Mouse (Mus musculus) kidney, postnatal 25 days (tissue): ENCODE measurements around the gene Polr2c.

Experiments
- DNase-seq, 2 experiments: peaks; one replicate each; pipeline ENCODE4 v3.0.0; 2021; ENCODE audit warnings: mixed read lengths in 2 of 2

Gene Polr2c

DNA sequence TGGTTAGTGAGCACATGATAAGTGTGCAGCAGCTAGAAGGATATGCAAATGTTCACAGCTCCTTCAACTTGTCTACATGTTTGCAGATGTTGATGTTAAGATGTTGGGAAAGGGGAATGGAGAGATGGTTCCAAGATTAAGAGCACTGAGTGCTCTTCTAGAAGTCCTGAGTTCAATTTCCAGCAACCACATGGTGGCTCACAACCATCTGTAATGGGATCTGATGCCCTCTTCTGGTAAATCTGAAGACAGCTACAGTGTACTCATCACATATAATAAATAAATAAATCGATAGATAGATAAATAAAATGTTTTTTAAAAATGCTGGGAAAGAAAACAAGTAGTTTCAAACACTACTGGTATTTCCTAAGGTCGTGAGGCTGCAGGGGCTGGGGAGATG lies 16.1 kb upstream of the Polr2c start:
- no peak for DNase-seq

- DNase-seq: no peak
Observed at GRCm38 (mm10) chr8:94850049-94850448, 7.2 kb upstream of the Polr2c start.

GRCm38 (mm10) chr8:94854761-94855160 lies 2.5 kb upstream of the Polr2c start:
- DNase-seq: peak in 1 of 2 experiments; percentile 16

- no peak for DNase-seq
Observed at GRCm38 (mm10) chr8:94857011-94857345, 272 bp upstream of the Polr2c start.

- DNase-seq: peak; percentile 85 to 88
Observed at GRCm38 (mm10) chr8:94861352-94861910, 4.2 kb downstream of the Polr2c start.

- DNase-seq: peak in 1 of 2 experiments; percentile 48
Observed at GRCm38 (mm10) chr8:94862487-94863220, 5.4 kb downstream of the Polr2c start.

- DNase-seq: peak in 1 of 2 experiments; percentile 36
Observed at GRCm38 (mm10) chr8:94863897-94864673, 6.8 kb downstream of the Polr2c start.

DNA sequence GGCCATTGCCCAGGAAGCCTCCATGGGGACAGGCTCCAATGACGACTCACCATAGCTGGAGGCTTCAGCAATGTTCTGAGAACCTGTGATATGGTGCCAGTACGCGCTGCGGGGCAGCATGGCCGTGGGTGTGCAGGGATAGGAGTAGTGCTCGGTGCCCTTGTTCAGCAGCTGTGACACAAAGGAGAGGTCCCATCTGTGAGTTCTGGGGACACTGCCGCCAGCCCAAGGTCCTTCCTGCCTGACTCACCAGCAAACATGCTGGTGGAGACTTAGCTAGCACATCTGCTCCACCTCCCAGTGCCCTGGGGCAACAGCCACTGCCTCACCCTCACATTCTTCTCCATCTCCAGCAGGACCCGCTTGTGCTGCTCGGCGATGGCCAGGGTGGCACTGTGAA lies 8.0 kb downstream of the Polr2c start:
- DNase-seq: peak in 1 of 2 experiments; percentile 32

DNA sequence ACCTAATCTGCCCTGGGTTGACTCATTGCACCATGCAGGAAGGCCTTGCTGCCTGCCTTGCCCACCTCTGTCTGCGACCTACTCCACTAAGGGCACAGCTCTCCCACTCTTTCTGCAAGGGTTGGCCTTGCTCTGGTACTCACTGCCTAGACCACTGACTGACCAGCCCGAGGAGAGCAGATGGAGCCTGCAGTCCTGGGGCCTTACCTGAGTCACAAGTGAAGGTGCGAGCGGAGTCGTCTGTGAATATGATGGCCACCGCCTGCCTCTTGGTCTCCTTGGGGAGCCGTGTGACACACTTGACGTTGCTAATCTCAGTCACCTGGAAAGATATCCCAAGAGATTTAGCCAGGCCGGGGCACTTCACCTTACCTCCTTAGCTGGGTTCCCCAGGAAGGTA lies 9.7 kb downstream of the Polr2c start:
- peak in 1 of 2 experiments; percentile 36 for DNase-seq

DNA sequence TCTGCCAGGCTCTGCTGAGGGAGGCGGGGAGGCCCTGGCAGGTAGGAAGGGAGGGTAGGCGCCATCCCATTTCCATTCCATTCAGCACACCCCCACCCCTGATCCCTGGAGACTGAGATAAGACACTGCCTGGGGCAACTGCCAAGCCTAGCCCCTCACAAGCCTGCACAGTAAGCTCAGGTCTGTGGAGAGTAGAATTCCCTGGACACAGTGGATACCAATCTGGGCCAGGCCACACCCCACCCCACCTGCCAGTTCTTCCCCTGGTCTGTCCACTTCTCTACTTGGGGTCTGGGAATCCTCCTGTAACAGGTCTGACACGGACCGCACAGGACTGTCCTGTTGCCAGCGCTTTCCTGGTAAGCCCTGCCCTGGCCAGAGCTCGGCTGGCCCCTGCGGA lies 11.9 kb downstream of the Polr2c start:
- DNase-seq: no peak

DNA sequence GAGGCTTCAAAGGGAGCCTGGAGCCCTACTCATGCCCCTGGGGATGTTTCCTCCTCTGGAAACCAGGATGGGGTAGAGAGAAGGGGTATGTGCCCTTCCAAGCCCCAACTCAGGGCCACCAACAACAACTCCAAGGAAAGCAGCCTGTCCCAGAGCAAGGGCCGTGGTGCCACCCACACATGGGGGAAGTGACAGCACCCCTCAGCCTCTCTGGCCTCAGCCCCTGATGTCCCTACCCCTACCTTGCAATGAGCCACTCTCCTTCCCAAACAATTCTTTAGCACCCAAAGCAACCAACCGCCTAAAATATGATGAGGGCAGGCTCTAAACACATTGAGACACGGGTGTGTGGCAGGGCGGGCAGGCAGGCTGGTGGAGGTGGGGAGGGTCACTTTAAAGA lies 12.8 kb downstream of the Polr2c start:
- DNase-seq: no peak

GRCm38 (mm10) chr8:94870474-94871107 lies 13.3 kb downstream of the Polr2c start:
- DNase-seq: peak; percentile 27 to 62

DNA sequence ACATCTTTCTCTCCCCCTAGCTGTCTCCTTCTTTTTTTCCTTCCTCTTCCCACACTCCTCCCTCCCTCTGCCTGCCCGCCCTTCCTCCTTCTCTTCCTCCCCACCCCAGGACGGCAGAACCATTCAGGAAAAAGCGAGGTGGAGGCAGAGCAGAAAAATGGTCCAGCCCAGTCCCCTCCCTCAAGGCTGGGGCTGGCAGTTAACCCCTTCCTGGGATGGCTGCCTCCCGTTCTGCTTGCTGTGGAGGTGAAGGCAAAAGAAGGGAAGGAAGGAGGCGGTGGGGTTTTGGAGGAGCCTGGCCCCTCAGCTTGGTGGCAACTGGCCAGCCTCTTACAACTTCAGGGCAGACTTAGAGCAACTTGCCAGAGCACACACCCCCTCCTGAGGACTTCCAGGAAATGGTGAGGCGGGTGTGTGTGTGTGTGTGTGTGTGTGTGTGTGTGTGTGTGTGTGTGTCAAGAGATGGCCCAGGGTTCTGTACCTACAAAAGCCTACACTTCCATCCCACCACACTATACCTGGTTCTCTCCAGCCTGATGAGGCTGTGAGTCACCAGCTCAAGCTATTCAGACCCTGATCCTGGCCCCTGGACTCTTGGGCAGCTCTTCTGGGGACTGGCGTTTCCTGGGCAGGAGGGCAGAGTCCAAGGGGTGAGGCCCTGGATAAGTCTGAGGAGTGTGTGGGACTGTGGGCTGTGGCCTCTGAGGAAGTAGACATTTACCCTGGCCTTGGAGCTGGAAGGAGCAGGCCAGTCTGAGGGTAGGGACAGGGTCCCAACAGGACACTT lies 14.1 kb downstream of the Polr2c start:
- peak; percentile 70 to 93 for DNase-seq

DNA sequence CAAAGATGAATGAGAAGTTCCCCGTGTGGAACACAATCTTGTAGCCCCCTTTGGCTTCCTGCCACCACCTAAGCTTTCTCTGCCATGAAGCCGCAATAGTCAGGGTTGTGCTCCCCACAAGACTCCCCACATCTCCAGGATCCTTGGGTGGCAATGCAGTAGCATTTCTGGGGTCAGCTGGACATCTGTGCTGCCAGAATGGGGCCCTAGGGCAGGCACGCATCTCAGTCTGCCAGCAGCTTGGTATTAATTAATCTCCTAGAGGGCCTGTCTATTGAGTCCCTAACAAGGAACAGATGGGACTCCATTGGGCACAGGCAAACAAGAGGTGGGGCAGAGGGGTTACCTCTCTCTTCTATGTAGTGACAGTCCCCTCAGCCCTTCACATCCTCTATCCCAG lies 14.9 kb downstream of the Polr2c start:
- peak; percentile 29 to 63 for DNase-seq

- no peak for DNase-seq
Observed at GRCm38 (mm10) chr8:94872576-94872975, 15.3 kb downstream of the Polr2c start.

GRCm38 (mm10) chr8:94874358-94874757 lies 17.1 kb downstream of the Polr2c start:
- peak; percentile 85 to 86 for DNase-seq

DNA sequence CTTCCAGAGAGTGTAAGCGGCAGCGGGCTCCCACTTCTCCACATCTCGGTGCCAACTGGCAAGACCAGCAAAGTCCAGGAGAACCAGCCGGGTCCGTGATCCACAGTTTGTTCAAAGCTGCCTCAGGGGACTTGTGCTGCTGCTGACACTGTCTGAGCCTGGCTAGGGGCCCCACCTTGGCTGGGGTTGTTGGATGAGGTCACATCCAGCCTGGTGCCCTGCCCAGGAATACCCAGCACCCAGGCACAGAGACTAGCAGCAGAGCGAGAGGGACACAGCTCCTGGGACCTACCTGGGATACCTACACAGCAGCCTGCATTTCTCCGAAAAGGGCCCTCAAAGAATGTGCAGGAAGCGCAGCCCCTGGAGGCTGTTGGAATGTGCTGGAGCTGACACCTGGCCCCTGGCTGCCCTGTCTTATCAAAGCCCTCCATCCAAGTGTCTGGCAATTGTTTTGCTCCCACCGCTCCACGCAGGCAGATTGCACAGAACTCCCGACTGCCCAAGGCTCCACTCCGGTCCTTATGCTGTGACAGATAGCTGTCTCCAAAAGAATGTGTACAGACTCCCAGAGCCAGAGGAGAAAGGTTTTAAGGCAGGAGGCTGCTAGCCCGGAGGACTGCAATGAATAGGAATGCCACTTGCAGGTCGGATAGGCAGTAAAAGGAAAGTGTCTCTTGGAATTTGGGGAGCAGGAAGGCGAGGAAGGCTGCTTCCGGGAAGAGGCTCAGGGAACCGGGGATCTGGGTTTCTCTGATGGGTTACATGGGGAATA lies 18.0 kb downstream of the Polr2c start:
- DNase-seq: peak; percentile 28 to 55

DNA sequence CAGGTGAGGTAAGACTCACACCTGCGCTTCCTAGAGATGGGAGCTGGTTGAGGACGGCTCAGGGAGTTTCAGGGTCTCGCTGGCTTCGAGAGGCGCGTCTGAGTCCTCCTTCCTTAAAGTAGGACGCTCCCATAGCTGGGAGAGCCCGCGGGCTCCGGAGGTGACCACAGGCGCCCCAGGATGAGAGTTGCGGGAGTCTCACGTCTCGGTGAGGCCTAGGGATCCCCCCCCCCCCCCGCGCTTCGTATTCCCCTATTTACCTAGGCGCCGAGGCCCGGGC lies 18.6 kb downstream of the Polr2c start:
- DNase-seq: peak in 1 of 2 experiments; percentile 21

DNA sequence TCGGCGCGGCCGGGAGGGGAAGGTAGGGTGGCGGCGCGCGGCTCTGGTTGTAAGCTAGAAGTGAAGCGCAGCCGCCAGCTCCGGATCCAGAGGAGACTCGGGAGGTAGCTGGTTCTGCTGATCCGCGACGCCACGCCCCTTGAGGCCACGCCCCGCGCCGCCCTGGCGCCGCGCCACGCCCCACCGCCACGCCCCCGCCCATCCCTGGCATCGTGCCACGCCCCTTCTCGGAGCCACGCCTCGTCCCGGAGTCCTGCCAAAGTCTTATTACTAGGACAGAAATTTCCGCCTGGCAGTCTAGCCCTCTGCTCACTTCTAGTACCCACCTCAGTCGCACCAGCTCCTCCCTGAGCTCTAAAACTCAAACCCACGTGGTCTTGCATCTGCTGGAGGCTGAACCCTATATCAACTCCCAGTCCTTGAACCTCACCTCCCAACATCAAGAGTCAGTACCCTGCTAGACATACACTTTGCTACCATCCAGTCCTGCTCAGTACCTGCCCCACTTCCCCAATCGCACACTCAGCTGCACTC lies 19.0 kb downstream of the Polr2c start, which contains the start of gene Dok4:
Gene Dok4, minus strand, starts transcription at position 134 of the 534 bp plus-strand sequence.
- DNase-seq: peak; percentile 95 to 96

DNA sequence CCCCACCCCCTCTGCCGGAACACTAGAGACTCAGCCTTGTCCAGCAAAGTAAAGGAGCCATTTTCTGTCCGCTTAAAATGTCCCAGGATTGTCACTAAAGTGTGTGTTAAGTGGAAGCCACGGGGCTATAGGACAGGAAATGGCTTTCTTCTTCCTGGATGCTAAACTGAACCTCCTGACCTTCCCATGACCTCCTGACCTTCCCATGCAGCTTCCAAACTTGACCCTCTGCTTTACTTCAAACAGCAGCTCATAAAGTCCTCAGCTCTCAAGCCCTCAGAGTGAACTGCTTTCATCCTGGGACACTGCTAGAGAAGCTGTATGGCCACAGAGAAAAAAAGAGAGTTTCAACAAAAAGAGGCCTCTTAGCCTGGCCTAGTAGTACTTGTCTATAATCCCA lies 19.6 kb downstream of the Polr2c start:
- DNase-seq: no peak

GRCm38 (mm10) chr8:94880742-94881141 lies 23.5 kb downstream of the Polr2c start:
- DNase-seq: no peak
